Mouse (Mus musculus) brain, embryonic 14.5 days (tissue): ENCODE data around the gene Pard3b. TPM values are rescaled to one million over a fixed set of nuclear protein-coding genes. Genes with fewer than 3 reads are reported as not detected.

Experiments
- DNase-seq: peaks from one replicate; pipeline ENCODE4 v3.0.0-alpha.2; 2011; ENCODE audit warnings: low read depth
- CTCF ChIP-seq: fragments of 200-500 bp; IDR thresholded peaks from 2 replicates; pipeline ENCODE4 v1.5.1; 2012; ENCODE audit warnings: inconsistent platforms, mild to moderate bottlenecking, moderate library complexity, borderline replicate concordance; ENCODE audit not compliant: insufficient read depth, insufficient read length; ENCODE audit errors: extremely low read depth
- POLR2A ChIP-seq: fragments of 200-500 bp; IDR thresholded peaks from 2 replicates; pipeline ENCODE4 v1.6.1; 2012; ENCODE audit warnings: mild to moderate bottlenecking, inconsistent platforms, borderline replicate concordance; ENCODE audit not compliant: poor library complexity, insufficient read depth, insufficient read length, severe bottlenecking; ENCODE audit errors: extremely low read depth
- polyA plus RNA-seq: library from polyadenylated mRNA; depleted of rRNA; stranded (reverse); fragments of >200 nt; gene quantifications from 2 replicates; pipeline ENCODE4 v1.2.3, GENCODE M21; 2012

The Pard3b gene
- polyA plus RNA-seq, 1 experiment: 3.8 TPM

DNA sequence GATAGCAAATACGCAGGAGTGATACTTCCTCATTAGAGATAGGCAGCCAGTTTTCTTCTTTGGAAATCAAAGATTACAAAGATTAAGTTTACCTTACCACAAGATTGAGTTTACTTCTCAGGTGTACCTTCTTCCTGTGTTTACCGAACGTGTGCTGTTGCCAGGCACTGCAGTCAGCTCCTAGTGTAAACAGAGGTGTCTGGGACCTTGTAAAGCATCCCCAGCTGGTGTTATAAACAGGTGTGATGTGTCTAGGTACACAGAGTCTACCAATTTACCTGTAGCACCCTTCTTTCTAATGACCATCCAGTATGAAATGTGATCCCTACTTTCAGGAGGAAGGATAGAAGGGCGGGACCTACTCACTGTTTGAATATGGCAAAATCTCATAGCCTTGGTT is 410.0 kb downstream of the Pard3b start:
- no peak for DNase-seq
- no peak for TF ChIP-seq POLR2A
- no peak for TF ChIP-seq CTCF

DNA sequence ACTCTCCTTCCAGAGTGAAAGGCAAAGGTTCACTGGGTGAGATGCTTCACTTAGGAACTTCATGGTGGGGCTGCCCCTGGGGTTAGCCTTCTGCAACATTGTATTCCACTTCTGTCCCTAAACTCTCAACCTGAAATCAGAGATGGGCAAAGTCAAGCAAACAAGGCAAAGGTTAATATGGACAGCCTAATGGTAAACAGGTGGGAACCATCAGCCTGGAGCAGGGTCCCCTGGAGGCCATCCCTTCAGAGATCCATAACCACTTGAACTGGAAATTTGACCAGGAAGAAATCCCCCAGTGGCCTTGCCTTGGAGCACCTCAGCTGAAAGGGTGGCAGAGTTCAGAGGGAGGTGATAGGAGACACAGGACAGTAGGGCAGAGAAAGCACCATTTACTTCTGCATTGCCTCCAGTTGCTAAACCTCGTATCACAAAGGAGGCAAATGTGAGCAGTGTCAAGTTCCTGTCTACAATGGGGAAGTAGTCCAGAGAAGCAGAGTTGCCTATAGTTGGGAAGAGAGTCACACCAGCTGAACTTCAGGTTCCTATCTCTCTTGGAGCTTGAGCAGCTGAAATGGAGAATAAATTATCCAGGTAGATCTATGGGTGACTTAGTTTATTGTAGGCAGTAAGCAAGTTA is 412.7 kb downstream of the Pard3b start:
- TF ChIP-seq CTCF: no peak
- no peak for TF ChIP-seq POLR2A
- DNase-seq: no peak

DNA sequence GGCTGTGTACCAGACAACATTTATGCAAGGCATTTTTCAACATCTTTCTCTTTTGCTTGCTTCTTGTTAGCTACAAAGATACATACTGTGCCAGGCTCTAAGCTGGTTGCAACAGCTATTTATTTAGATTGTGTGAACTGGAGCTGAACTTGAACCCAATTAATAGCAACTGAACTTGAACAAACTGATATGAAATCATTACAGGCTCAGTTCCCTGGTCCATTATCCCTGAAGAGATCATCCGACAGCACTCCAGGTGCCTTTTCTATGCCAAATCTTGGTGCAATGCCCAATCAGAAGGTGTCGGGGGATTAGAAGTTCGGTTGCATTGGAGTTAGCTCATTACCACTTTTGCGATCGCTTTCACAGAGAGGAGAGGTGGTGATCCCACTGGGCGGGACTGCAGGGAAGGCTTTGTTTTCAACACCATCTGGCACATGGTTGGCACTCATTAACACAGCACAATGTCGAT is 414.6 kb downstream of the Pard3b start:
- TF ChIP-seq POLR2A (no peak), CTCF (no peak)

DNA sequence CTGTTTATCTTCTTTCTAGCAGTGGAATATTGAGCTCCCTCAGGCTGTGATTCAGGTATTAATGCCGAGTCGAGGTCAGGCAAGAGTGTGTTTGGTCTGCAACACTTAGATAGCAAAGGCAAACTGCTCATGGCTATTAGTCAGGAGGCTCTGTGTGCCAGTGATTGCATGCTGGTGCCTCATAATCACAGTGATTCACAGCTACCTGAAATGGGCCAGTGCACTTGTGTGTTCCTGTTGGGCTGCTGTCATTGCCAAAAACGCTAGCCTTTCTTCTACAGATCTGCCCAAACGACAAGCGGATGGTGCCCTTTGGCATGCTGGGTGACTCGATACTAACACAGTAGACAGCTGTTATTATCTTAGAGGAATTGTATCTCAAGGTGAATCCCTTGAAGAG is 416.7 kb downstream of the Pard3b start:
- TF ChIP-seq POLR2A: no peak
- no peak for TF ChIP-seq CTCF
- peak; percentile 37 for DNase-seq

More for the DNA sequence above, 414.6 kb downstream of the Pard3b start:
- peak; percentile 96 for DNase-seq

DNA sequence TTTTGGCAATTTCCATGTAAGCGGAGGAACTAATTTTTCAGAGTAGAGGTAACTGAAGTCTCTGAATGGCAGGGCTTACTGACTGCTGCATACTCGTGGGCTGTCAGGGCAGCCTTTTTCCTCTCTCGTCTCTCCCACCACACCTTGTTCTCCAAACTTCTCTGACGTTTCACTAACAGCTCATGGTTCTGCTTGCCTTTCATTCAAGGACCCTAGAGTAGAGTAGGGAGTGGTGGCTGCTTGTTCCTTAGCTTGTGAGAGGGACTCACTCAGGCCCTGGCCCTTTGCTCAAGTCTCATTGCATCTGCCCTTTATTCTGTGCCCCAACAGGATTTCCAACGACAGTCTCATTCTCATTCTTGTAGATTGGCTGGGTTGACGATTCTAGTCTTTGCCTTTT is 432.0 kb downstream of the Pard3b start:
- no peak for DNase-seq
- TF ChIP-seq POLR2A (no peak), CTCF (no peak)

DNA sequence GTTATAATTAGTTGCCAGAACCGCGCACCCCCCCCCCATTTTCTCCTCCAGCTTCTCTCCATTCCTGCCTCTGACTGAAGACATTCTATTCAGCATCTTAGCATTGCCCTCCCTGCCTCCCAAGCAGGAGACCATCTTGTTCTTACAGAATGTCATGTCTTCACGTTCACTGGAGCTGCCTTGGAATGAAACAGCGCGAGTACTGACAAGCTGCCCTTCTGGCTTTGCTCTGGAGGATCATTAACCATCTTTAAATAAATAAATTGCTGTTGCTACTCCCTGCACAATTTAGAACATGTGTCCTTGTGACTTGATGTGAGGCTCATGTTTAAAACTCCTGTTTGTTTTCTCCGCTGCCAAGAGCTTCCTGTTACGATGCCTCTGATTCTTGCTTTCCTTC is 432.5 kb downstream of the Pard3b start:
- DNase-seq: no peak

DNA sequence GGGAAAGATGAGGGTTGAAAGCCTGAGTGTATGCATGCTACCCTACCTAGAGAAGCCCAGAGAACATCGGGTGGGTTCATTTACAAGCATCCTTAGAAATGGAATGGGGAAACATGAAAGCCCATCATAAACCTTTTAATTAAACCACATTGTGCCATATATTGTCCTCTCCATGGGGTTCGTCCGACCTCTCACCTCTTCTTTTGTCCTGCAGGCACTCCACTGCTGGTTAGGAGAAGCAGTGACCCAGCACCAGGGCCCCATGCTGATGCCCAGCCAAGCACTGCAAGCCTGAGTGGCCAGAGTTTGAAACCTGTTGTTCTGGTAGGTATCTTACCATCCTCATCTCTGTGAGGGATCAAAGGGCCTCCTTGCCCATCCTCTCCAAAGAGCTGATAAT is 437.5 kb downstream of the Pard3b start:
- TF ChIP-seq CTCF: no peak
- no peak for DNase-seq

More for the DNA sequence above, 432.5 kb downstream of the Pard3b start:
- TF ChIP-seq POLR2A (no peak), CTCF (no peak)

DNA sequence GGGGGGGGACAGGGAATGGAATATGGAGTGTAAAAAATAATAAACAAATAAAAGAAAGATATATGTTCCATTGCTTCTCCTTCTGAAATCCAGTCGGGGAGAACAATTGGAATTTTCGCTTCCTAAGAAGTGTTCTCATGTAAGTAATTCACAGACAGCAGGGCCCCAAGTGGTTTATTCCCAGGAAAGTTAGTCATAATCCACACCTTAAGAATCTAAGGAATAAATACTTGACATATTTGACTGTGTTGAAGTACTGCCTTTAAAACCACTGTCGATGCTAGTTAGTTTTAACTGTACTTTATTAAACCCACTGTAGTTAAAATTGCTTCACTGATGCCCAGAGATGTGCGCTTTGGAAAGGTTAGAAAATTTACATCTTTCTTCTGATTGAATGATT is 442.5 kb downstream of the Pard3b start:
- TF ChIP-seq POLR2A: no peak
- TF ChIP-seq CTCF: no peak
- no peak for DNase-seq

DNA sequence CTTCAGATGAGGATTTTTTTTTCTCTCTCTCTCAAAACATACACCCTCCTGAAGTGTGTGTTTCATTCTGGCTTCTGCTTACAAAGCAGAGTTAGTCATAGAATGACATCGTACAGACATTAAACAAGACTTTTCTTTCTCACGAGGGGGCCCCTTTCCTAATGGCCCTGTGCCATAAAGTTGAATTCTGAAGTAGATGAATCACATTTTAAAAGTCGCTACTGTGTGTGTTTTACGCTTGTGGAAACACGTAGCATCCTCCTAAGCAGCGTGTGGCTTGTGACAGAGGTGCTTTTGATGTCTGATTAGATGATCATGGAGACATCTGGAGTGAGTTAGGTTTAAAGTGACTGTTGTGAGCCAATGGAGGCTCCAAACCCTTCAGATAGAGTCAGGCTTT is 447.4 kb downstream of the Pard3b start:
- TF ChIP-seq POLR2A (no peak), CTCF (no peak)
- peak; percentile 33 for DNase-seq

DNA sequence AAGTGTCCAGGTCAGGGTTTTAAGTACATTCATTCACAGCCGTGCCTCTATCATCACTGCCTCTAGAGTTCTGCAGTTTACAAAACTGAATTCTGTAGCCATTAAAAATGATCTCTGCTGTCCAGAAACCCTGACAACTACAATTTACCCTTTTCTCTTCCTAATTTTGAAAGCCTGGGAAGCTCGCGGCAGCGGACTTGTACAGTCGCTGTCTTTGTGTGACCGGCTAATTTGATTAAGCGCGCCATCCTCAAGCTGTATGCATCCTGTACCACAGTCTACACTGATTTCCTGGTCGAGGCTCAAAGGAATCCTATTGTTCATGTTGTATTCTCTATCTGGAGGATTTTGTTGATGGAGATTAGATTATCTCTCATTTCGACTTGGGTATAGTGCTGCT is 448.8 kb downstream of the Pard3b start:
- TF ChIP-seq POLR2A: no peak
- no peak for TF ChIP-seq CTCF
- DNase-seq: peak; percentile 36

DNA sequence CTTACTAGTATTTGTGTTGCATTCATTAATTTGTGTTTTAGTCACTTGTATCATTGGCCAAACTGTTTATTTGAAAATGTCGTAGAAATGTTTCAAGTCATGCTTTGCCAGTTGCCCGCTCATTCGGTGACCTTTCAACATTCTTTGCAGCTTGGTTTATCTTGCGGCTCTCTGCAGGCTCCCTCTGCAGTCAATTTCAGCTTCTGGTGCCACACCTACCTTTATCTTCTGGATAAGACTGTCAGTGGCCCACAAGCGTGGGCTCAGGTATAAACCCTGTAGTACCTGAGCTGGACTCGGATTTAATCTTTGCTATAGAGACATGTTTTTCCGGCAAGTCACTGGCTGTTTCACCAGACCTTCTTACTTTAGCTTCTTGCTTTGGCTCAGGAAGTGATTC is 456.3 kb downstream of the Pard3b start:
- no peak for DNase-seq
- no peak for TF ChIP-seq CTCF
- TF ChIP-seq POLR2A: no peak

DNA sequence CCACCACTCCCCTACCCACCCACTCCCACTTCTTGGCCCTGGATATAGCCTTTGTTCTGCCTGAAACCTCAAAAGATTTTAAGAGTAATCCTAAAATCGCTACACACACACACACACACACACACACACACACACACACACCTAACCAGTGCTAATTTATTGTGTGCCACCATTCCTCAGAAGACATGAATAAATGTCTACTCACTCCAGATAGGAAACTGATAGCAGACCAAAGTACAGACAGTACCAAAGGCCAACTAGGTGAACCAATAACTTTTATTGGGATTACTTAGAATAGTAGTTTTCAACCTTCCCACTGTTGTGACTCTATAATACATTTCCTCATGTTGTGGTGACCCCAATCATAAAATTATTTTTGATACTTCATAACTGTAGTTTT is 483.8 kb downstream of the Pard3b start:
- TF ChIP-seq POLR2A: no peak
- TF ChIP-seq CTCF: no peak
- DNase-seq: no peak
